Mouse (Mus musculus) hindlimb bud, embryonic 11.5 days (tissue): ENCODE measurements around the gene Lck.
A peak's percentile ranks its signal among the peaks of the same experiment; 100 is the strongest.
"Not testable (repeated sequence)": the region's sequence is repeated elsewhere in the genome, so short reads cannot be mapped to it uniquely, and the experiment has no call there.

Experiments
- DNase-seq: peaks from one replicate; pipeline ENCODE4 v3.0.0-alpha.2; 2012; ENCODE audit warnings: low read depth, low spot score; ENCODE audit errors: extremely low spot score

The Lck gene

DNA sequence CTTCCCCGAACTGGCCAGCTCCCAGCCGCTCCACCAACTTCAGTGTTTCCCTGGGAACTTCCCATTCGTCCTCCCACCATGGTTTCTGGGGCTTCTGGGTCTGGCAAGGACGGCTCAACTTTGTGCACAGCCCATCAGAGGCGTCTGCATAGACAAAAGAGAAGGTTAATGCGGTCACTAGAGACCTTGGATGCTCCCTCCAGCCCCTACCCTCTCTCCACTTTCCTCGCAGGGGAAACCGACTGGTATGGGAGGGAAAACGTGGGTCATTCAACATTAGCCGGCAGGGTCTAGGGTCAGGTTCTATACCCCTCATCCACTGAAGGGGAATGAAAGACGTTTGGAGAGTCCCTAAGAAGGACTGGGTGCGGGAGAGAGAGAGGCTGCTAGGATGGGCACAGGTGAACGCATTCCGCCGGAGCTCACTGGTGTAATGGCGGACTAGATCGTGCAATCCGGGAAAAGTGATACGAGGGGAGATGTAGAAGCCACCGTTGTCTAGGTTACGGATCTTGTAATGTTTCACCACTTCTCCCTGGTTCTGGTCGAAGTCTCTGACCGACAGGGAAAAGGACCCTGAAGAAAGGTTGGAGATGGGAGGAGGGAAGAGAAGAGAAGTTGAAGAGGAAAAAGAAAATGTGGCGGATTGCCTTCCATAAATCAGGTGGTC lies 17.4 kb downstream of the Lck start:
- DNase-seq = peak; percentile 67

DNA sequence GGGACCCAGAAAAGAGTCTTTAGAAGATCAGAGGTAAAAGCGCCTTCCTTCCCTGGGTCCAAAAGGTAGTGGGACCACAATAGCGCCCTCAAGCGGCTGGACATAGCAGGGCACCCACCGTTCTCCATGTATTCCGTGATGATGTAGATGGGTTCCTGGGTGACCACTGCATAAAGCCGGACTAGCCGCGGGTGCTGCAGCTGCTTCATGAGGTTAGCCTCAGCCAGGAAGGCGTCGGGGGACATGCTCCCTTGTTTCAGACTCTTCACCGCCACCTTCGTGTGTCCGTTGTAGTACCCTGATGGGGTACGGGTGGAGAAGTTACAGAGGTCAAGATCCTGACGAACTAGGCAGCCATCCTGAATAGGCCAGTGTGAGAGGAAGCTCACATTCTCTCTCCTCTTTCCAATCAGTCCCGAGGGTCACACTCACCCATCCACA lies 18.0 kb downstream of the Lck start:
- no peak for DNase-seq

DNA sequence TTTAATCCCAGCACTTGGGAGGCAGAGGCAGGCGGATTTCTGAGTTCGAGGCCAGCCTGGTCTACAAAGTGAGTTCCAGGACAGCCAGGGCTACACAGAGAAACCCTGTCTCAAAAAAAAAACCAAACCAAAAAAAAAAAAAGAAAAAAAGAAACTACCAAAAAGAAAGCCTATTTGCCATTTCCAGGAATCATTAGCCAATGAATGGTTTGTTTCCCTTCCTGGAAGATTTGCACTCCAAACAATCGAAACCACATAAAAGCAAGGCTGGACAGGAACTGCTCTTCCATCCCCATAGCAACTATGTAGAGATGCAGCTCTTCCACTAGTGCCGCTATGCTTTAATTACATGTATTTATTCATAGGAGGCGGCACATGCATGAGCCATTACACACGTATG lies 18.9 kb downstream of the Lck start:
- not testable (repeated sequence) for DNase-seq

DNA sequence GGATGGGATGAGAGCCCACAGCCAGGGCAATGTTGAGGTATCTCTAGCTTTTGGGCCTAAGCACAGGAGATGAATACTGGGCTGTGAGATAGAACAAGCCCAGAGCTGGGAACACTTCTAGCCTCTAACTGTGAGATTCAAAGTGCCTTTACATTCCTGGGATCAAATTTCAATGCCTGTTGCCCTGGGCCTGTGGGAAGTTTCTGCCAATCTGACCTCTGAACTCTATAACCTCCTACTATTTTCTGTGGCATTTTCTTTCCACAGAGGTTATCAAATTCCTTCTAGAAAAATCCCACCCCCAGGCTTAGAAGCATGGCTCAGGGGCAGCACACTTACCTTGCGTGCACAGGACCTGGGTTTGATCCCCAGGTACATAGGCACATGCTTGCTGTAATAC lies 23.1 kb downstream of the Lck start:
- no peak for DNase-seq

DNA sequence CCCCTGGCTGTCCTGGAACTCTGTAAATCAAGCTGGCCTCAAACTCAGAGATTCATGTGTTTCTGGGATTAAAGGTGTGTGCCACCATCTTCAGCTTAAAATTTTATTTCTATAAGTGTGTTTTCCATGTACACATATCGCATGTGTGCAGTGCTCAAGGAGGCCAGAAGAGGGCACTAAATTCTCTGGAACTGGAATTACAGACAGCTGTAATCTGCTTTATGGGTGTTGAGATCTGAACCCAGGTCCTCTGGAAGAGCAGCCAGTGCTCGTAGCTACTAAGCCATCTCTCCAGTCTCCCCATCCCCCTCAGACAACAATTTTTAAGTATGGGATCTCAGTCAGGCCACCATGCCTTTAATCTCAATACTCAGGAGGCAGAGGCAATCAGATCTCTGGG lies 24.1 kb downstream of the Lck start:
- DNase-seq = no peak

DNA sequence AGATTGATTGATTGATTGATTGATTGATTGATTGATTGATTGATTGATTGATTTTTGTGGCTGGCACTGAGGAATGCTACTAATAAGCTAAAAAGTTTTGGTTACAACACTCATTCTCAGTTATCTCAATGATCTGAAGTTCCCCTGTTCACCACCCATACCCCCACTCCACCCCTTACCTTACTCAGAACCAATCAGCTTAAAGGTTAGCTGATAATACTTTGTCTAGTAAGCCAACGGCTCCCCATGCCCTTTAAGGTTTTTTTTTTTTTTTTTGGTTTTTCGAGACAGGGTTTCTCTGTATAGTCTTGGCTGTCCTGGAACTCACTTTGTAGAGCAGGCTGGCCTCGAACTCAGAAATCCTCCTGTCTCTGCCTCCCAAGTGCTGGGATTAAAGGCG lies 25.8 kb downstream of the Lck start:
- not testable (repeated sequence) for DNase-seq

DNA sequence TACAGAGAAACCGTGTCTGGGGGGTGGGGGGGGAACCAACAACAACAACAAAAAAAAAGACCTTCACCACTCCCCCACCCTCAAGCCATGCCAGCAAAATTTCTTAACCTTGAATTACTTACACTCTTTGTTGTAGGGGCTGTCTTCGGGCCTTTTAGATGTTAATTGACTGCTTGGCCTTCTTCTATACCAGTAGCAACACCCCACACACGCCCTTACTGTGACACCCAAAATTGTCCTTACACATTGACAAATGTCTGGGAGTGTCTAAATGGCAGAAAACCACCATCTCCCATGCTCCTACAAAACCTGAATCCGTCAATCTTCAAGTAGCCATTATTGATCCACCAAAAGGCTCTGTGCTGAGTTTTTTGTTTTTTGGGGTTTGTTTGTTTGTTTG lies 29.3 kb downstream of the Lck start:
- DNase-seq = no peak

DNA sequence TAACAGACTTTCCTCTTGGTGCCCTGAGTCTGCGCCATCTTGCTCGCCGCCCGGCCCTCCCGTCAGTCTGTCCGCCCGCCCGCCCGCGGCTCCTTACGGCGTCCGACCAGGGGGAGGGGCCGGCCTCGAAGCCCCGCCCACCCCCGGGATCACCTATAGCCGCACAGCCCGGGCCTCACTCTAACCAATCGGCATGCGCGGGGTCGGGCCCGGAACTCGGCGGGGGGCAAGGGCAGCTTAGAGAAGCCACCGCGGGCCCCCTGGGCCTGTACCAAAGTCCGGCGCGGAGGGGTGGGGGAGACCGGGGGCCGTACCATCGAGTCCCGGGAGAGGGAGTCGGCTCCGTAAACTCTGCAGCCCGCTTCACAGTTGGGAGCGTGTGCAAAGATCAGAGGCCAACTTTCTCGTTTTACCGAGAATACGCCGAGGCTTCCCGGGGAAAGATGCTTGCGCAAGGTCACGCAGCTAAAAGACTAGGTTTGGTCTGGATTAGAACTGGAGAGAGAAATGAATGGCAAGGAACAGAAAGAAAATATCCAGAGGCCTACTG lies 30.8 kb downstream of the Lck start, which contains the start of gene Hdac1:
Gene Hdac1, minus strand, starts transcription at position 122 of the 550 bp plus-strand sequence.
- peak; percentile 74 for DNase-seq

DNA sequence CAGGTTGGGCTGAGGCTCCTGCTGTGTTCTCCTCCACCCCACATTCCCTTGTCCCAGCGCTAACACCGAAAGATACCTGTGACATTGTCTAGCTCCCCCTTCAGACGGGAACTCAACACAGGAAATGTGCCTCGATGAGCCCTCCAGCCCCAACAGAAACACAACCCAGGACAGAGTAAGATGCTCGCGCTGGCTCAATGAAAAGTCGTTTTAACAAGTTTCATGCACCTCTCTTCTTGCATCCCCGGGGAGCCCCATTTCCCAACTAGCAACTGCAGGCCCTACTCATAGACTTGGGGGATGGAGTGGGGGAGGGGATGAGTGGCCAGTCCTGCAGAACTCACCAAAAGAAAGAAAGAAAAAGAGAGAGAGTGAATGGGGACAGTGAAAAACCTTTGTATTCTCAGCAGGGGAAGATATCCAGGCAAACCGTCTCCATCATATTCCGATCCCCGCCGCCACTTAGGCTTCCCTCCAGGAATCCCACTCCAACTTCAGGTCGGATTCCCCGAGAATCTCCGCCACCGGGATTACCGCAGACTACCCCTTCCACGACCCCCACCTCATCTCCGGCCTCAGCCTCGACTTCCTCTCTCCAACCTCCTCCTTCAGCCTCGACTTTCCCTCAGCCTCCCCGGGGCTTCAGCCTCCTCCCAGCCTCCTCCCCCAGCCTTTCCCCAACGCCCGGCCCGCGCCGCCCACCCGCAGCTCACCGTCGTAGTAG lies 31.4 kb downstream of the Lck start:
- DNase-seq = no peak

DNA sequence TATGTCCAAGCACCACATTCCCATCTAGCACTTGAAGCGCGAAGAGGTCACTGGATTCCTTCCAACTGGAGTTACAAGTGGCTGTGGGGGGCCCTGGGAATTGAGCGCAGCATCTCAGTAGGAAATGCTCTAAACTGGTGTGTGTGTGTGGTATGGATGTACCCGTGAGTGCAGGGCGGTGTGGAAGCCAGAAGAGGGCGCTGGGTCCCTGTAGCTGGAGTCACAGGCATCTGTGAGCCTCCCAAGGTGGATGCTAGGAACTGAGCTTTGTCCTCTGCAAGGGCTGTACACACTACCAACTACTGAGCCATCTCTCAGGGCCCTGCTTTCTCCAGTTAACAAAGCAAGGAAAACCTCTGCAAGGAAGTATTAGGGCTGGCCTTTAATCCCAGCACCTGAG lies 33.4 kb downstream of the Lck start:
- no peak for DNase-seq

DNA sequence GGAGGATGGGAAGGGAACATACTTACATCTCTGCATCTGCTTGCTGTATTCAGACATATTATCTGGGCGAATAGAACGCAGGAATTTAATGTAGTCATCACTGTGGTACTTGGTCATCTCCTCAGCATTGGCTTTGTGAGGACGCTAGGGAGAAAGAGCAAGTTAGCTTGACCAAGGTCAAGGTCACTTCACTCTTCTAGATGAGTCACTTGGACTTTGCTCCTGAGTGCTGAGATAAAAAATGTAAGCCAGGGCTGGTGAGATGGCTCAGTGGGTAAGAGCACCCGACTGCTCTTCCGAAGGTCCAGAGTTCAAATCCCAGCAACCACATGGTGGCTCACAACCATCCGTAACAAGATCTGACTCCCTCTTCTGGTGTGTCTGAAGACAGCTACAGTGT lies 44.5 kb downstream of the Lck start:
- DNase-seq = not testable (repeated sequence)

DNA sequence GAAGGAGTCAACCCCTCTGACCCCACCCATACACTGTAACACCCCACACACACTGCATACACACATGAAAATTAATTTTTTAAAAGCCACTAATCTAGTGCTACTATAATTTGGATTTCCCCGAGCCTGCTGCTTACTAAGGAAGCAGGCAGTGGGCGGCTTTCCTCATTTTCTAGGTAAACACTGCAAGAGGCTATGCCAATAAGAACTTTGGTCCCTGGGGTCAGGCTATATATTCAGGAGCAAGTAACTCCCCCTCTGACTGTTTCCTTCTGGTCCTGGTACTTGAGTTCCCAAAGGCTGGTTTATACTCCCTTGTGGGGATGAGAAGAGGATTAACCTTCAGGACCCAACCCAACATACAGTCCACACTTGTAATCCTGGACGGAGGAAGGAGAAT lies 47.6 kb downstream of the Lck start:
- DNase-seq = no peak

DNA sequence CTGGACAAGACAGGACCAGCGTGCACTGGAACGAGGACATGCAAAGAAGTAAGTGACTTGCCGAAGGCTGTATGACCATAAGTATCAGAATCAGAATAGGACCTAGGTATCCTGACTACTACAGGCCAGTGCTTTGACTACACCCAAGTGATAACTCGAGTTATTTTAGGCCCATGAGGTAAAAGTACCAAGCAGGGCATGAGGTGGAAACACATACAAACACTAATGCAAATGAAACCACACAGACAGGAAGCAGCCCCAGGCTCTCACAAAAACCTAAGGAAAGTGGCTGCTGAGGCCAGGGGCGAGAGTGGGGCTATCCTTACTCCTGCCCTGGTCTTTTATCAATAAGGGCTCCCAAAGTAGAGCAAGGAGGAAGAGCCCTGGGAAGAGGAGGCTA lies 48.1 kb downstream of the Lck start:
- no peak for DNase-seq

DNA sequence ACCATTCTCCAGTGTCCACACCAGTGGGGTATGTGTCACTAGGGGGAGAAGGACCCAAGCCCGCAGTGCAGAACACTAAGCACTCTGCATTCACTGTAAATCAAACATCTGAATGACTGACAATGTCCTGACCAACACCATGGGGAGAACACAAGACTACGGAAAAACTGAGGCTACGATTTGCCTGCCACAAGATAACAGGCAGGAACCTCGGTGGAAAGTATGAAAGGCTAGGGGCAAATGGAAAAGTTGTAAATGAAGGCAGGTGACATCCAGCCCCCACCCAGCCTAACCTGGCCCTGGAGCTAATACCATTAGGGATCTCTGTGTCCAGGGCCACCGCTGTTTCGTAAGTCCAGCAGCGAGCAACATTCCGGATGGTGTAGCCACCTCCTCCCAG lies 54.9 kb downstream of the Lck start:
- no peak for DNase-seq

DNA sequence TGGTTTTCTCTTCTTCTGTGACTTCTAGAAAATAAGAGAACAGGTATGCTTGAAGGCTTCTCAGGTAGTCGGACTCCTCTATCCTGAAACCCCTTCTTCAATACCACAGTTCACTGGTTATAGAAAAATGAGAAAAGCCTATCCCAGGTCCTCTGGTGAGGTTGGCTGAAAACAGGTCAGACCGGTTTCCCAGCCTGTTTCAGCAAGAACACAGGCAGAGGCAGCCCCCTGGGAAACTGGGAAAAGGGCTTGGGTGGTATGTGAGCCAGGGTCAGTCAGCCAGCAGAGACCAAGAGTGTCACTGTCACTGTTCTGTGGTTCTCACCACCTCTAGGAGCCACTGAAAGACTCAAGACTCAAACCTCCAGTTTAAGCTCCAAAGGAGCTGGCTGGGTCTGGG lies 56.5 kb downstream of the Lck start:
- no peak for DNase-seq

DNA sequence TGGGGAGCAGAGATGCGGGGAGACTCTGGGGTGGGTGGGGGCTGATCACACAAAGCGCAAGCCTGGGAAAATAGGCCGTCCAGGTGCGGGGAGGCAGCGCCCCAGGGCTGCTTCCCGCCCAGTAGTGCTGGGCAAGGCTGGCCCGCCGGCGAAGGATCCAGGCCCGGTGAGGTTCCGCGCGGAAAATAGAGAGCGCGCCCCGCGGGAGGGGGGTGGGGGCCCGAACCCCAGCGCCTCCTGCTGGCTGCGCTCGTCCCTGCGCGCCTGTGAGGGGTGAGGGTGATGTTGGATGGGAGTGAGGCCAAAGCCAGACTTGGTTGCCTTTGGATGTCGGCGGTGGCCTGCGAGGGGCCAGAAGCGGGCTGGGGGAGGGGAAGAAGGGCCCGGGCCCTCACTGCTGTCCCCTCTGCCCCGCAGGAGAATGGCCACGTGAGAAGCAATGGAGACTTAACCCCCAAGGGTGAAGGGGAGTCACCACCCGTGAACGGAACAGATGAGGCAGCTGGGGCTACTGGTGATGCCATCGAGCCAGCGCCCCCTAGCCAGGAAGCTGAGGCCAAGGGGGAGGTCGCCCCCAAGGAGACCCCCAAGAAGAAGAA lies 59.0 kb downstream of the Lck start:
- no peak for DNase-seq

DNA sequence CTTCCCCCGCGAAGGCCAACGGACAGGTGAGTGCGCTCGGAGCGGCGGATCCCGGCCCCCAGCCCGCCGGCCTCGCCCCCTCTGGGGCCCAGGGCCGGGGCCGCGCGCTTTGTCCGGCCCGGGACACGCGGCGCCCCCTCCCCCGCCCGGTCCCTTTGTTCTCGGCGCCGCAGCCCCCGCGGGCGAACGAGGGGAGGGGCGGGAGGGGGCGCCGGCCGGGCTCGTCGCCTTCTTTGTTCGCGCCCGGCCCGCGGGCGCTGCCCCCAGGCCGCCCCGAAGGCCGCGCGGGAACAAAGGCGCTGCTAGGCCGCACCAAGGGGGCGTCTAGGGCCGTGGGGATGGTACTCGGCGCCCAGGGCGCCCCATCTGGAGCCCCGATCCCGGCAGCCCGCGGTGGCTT lies 59.5 kb downstream of the Lck start:
- no peak for DNase-seq

DNA sequence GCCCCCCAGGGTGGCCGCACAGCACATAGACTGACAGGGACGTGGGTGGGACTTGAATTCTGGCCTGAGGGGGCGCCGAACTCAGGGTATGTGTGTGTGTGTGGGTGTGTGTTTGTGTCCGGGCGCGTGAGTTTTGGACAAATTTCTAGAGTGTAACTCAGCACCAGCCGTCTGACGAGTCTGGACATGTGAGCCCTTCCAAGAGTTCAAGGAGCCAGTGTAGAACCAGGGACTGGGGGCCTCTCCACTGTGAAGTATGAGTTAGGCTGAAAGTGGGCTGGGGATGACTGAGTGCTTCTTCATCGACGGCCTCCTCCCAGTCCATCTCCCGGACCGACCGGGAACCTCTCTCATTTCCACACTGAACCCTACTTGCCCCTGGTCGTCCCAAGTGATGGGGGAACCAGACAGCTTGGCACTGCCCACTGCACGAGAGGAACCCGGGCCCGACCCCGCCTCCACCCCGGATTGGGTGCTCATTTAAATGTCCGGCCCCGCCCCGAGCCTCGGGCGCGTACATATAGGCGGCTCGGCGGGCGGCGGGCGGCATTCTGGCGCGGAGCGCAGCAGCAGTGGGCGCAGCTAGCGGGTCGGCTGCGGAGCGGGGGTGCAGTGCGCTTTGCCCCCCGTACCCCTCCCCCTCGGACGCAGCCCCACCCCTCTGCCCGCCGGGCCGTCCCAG lies 60.2 kb downstream of the Lck start, which contains the start of gene Marcksl1:
Gene Marcksl1, plus strand, starts transcription at position 496 of the 682 bp plus-strand sequence.
- DNase-seq = no peak

DNA sequence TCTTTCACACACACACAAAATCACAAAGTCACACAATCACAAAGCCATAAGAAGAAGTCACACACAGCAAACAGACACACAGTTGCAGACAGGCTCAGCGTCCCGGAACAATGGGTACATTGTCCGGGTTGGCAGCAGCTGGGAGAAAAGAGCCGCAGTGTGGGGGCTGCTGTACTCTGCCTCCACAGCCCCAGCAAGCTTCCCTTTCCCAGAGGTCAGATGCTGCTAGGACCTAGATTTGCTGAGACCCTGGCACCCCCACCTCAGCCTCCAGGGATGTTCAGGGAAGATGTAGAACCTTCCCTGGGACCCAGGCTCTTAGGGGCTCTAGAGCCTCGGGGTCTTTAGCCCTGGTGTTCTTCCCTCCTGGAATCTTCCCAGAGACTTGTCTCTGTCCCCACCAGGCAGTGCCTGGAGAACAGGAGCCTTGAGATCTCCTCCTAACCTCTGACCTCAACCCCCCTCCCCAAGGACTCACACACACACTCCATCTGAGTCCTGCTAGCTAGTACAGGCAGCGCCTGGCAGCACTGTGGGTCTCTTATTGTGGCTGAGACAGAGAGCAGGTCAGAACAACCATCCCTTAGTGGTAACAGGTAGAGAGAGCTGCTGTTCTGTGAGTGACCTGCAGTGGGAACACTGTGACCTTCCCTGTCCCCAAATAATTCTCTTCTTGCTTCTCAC lies 61.9 kb downstream of the Lck start:
- DNase-seq = no peak

DNA sequence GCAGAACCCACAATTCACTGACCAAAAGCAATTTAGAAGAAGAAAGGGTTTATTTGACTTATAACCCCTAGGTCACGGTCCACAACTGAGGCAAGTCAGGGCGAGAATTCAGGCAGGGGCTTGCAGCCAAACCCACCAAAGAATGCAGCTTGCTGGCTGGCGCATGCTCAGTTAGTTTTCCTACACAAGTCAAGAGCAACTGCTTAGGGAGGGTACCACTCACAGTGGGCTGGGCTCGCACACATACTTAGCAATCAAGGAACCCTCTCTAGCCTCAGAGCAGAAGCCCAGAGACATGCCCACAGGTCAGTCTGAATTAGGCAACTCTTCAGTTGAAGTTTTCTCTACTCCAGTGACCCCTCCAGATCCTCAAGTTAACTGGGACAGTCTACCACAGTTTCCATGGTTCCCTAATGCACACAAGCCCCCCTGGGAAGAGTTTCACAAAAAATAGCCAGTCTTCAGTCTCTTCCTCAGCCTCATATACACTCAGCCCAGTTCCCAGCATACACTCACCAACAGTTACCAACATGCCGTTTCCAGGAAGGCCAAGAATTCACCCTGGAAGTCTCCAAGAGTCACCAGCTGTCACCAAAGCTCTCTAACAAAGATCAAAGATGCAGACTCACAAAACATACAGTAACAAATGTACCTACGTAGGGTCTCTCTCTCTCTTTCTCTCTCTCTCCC lies 62.6 kb downstream of the Lck start:
- no peak for DNase-seq
